Mouse (Mus musculus): ENCODE measurements around the gene Dbnl. TPM values are rescaled to one million over a fixed set of nuclear protein-coding genes. Genes with fewer than 3 reads are reported as not detected.

Dbnl gene
- polyA plus RNA-seq (2014; fragmentation: Illumina TruSeq; extraction: RNeasy Lipid Tissue Mini Kit (QIAGEN cat#74804); ENCODE audit: insufficient read depth, low read depth, low replicate concordance) = 77.5 TPM

GRCm38 (mm10) chr11:5788056-5789014 is at the start of gene Dbnl:
Gene Dbnl, plus strand, starts transcription at chr11:5788488.

GRCm38 (mm10) chr11:5761820-5762632 is 26.3 kb upstream of the Dbnl start, which contains the start of gene Urgcp:
Gene Urgcp, minus strand, starts transcription at chr11:5762376.

GRCm38 (mm10) chr11:5803551-5803981 is 15.3 kb downstream of the Dbnl start, which contains the start of gene Pgam2:
Gene Pgam2, minus strand, starts transcription at chr11:5803733.

GRCm38 (mm10) chr11:5837251-5838246 is 49.3 kb downstream of the Dbnl start, which contains the start of gene Polm:
Gene Polm, minus strand, starts transcription at chr11:5838016.

Other genes starting within 250 kb of the Dbnl start
- 24.0 TPM for gene Ccdc117, start 246.3 kb upstream of the Dbnl start, polyA plus RNA-seq (2014; fragmentation: Illumina TruSeq; extraction: RNeasy Lipid Tissue Mini Kit (QIAGEN cat#74804); ENCODE audit: insufficient read depth, low read depth, low replicate concordance)
- not detected for gene Ankrd36, start 218.8 kb upstream of the Dbnl start, polyA plus RNA-seq (2014; fragmentation: Illumina TruSeq; extraction: RNeasy Lipid Tissue Mini Kit (QIAGEN cat#74804); ENCODE audit: insufficient read depth, low read depth, low replicate concordance)
- 77.6 TPM for gene Mrps24, start 72.8 kb upstream of the Dbnl start, polyA plus RNA-seq (2014; fragmentation: Illumina TruSeq; extraction: RNeasy Lipid Tissue Mini Kit (QIAGEN cat#74804); ENCODE audit: insufficient read depth, low read depth, low replicate concordance)
- 12.4 TPM for gene Urgcp, start 26.1 kb upstream of the Dbnl start, polyA plus RNA-seq (2014; fragmentation: Illumina TruSeq; extraction: RNeasy Lipid Tissue Mini Kit (QIAGEN cat#74804); ENCODE audit: insufficient read depth, low read depth, low replicate concordance)
- gene Pgam2, start 15.2 kb downstream of the Dbnl start, polyA plus RNA-seq (2014; fragmentation: Illumina TruSeq; extraction: RNeasy Lipid Tissue Mini Kit (QIAGEN cat#74804); ENCODE audit: insufficient read depth, low read depth, low replicate concordance) = 18.6 TPM
- 5.0 TPM for gene Polm, start 49.5 kb downstream of the Dbnl start, polyA plus RNA-seq (2014; fragmentation: Illumina TruSeq; extraction: RNeasy Lipid Tissue Mini Kit (QIAGEN cat#74804); ENCODE audit: insufficient read depth, low read depth, low replicate concordance)
- 33.2 TPM for gene Aebp1, start 73.5 kb downstream of the Dbnl start, polyA plus RNA-seq (2014; fragmentation: Illumina TruSeq; extraction: RNeasy Lipid Tissue Mini Kit (QIAGEN cat#74804); ENCODE audit: insufficient read depth, low read depth, low replicate concordance)
- gene Pold2, start 89.8 kb downstream of the Dbnl start, polyA plus RNA-seq (2014; fragmentation: Illumina TruSeq; extraction: RNeasy Lipid Tissue Mini Kit (QIAGEN cat#74804); ENCODE audit: insufficient read depth, low read depth, low replicate concordance) = 21.5 TPM
- gene Myl7, start 110.3 kb downstream of the Dbnl start, polyA plus RNA-seq (2014; fragmentation: Illumina TruSeq; extraction: RNeasy Lipid Tissue Mini Kit (QIAGEN cat#74804); ENCODE audit: insufficient read depth, low read depth, low replicate concordance) = 500 TPM
- gene Gck, start 161.6 kb downstream of the Dbnl start, polyA plus RNA-seq (2014; fragmentation: Illumina TruSeq; extraction: RNeasy Lipid Tissue Mini Kit (QIAGEN cat#74804); ENCODE audit: insufficient read depth, low read depth, low replicate concordance) = 0.85 TPM
- 58.0 TPM for gene Ykt6, start 167.2 kb downstream of the Dbnl start, polyA plus RNA-seq (2014; fragmentation: Illumina TruSeq; extraction: RNeasy Lipid Tissue Mini Kit (QIAGEN cat#74804); ENCODE audit: insufficient read depth, low read depth, low replicate concordance)

All from lung, adult 10 weeks (tissue).